Mouse (Mus musculus): ENCODE data around the gene Lamb3. TPM values are rescaled to one million over a fixed set of nuclear protein-coding genes. Genes with fewer than 3 reads are reported as not detected.
"Not testable (repeated sequence)": the region's sequence is repeated elsewhere in the genome, so short reads cannot be mapped to it uniquely, and the experiment has no call there.

Lamb3 gene
- polyA plus RNA-seq, 1 experiment: not detected

- WGBS: 88% methylated on average over 8 of the region's 8 CpGs
- H3K27ac ChIP-seq (ENCODE audit: insufficient read depth, low read depth, low read length): no peak overlapping the region
- peaks cover 13% of the 10 kb centered on the region for H3K4me1 ChIP-seq (ENCODE audit: control insufficient read depth, insufficient read depth, low read length)
- TF ChIP-seq CTCF (IDR thresholded peaks at IDR 0.05; ENCODE audit: insufficient read depth, low read depth, low read length) (no peak), POLR2A (IDR thresholded peaks at IDR 0.05; ENCODE audit: insufficient read depth, low read depth, low read length) (no peak)
- H3K4me3 ChIP-seq (ENCODE audit: insufficient read depth, low read depth, low read length): no peak overlapping the region
Observed at GRCm38 (mm10) chr1:193274407-193275071, 67.0 kb downstream of the Lamb3 start.

DNA sequence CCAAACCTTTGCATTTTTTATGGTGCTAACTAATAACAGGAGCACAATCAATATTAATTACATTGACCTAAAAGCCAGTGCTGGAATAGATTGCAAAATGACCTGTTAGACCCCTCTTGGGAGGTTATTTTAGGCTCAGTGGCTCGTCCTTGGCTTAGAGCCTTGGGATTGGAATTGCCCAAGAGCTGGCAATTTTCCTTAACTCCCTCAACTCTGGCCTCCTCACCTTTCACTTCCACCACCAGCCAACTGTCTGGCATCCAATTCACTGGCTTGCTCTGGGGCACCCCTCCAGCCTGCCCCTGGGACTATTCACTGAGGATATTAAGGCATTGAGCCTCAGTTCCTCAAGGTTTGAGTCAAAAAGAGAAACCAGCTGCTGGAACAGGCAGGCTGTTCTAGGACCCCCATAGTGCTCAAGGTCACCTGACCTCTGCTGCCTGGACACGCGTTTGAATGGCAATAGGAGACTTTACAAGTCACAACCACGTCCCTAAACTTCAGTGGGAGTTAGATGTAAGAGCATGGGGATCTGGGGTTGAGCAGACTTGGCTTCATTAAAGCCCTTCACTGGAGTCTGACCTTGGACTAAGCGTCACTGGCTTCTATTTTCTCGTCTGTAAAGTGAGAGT is 71.0 kb downstream of the Lamb3 start:
- TF ChIP-seq CTCF (IDR thresholded peaks at IDR 0.05; ENCODE audit: insufficient read depth, low read depth, low read length) (no peak), POLR2A (IDR thresholded peaks at IDR 0.05; ENCODE audit: insufficient read depth, low read depth, low read length) (no peak)
- no peak overlapping the region for H3K27ac ChIP-seq (ENCODE audit: insufficient read depth, low read depth, low read length)
- 64% methylated on average over 6 of the region's 6 CpGs for WGBS
- H3K4me1 ChIP-seq (ENCODE audit: control insufficient read depth, insufficient read depth, low read length): no peaks in the 10 kb centered on the region
- no peak overlapping the region for H3K4me3 ChIP-seq (ENCODE audit: insufficient read depth, low read depth, low read length)

DNA sequence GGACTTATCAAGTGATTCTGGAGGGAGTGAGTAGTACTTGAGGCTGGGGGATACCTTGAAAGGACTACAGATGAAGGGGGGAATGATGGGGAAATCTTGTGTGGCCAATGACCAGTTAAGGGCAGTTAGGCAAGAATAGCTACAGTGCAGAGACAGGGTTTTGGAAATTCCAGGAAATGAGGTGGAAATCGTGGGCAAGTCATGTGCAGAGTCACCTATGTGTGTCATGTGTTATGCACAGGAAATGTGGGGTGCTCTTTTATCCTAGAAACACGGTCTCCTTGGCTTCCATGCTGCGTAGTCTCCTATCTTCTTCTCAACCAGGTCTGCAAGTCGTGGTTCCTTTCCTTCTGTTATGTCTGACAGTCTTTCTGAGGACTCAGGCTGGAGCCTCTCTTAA is 72.0 kb downstream of the Lamb3 start:
- 93% methylated on average over 4 of the region's 4 CpGs for WGBS
- H3K4me3 ChIP-seq (ENCODE audit: insufficient read depth, low read depth, low read length): no peak overlapping the region
- H3K4me1 ChIP-seq (ENCODE audit: control insufficient read depth, insufficient read depth, low read length): no peaks in the 10 kb centered on the region
- H3K27ac ChIP-seq (ENCODE audit: insufficient read depth, low read depth, low read length): no peak overlapping the region
- TF ChIP-seq CTCF (IDR thresholded peaks at IDR 0.05; ENCODE audit: insufficient read depth, low read depth, low read length) (no peak), POLR2A (IDR thresholded peaks at IDR 0.05; ENCODE audit: insufficient read depth, low read depth, low read length) (no peak)

DNA sequence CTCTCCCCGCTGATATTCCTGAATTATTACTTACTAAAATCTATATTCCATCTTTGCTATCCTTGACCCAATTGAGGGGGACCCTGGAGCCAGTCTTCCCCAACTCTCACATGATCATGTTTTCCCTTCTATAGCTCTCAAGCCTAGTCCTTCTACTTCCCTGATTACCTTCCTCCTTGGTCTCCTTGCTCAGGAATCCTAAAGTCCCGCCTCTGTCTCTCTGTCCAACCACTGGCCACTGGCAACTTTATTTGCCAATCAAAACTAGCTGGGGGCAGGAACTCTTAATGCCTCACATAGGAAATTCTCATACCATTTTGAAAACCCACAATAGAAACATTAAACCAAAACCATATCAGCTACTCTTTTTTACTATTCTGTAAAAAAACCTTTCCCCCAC is 73.8 kb downstream of the Lamb3 start:
- Histone ChIP-seq H3K27ac (ENCODE audit: insufficient read depth, low read depth, low read length) (no peak overlapping the region), H3K4me1 (ENCODE audit: control insufficient read depth, insufficient read depth, low read length) (no peaks in the 10 kb centered on the region), H3K4me3 (ENCODE audit: insufficient read depth, low read depth, low read length) (no peak overlapping the region)
- TF ChIP-seq POLR2A (IDR thresholded peaks at IDR 0.05; ENCODE audit: insufficient read depth, low read depth, low read length): no peak
- no peak for TF ChIP-seq CTCF (IDR thresholded peaks at IDR 0.05; ENCODE audit: insufficient read depth, low read depth, low read length)
- WGBS: 97% methylated on average over 2 of the region's 2 CpGs

GRCm38 (mm10) chr1:193284228-193284779 is 76.8 kb downstream of the Lamb3 start:
- no peak overlapping the region for H3K27ac ChIP-seq (ENCODE audit: insufficient read depth, low read depth, low read length)
- 79% methylated on average over 7 of the region's 7 CpGs for WGBS
- no peaks in the 10 kb centered on the region for H3K4me1 ChIP-seq (ENCODE audit: control insufficient read depth, insufficient read depth, low read length)
- TF ChIP-seq POLR2A (IDR thresholded peaks at IDR 0.05; ENCODE audit: insufficient read depth, low read depth, low read length): no peak
- no peak for TF ChIP-seq CTCF (IDR thresholded peaks at IDR 0.05; ENCODE audit: insufficient read depth, low read depth, low read length)
- H3K4me3 ChIP-seq (ENCODE audit: insufficient read depth, low read depth, low read length): no peak overlapping the region

- 94% methylated on average over 3 of the region's 3 CpGs for WGBS
- not testable (repeated sequence) for H3K4me1 ChIP-seq (ENCODE audit: control insufficient read depth, insufficient read depth, low read length); H3K4me3 ChIP-seq (ENCODE audit: insufficient read depth, low read depth, low read length); H3K27ac ChIP-seq (ENCODE audit: insufficient read depth, low read depth, low read length)
Observed at GRCm38 (mm10) chr1:193285766-193286325, 78.3 kb downstream of the Lamb3 start.

- H3K4me1 ChIP-seq (ENCODE audit: control insufficient read depth, insufficient read depth, low read length): no peaks in the 10 kb centered on the region
- no peak overlapping the region for H3K4me3 ChIP-seq (ENCODE audit: insufficient read depth, low read depth, low read length)
- WGBS: 94% methylated on average over 2 of the region's 2 CpGs
- H3K27ac ChIP-seq (ENCODE audit: insufficient read depth, low read depth, low read length): no peak overlapping the region
- TF ChIP-seq POLR2A (IDR thresholded peaks at IDR 0.05; ENCODE audit: insufficient read depth, low read depth, low read length): no peak
- TF ChIP-seq CTCF (IDR thresholded peaks at IDR 0.05; ENCODE audit: insufficient read depth, low read depth, low read length): no peak
Observed at GRCm38 (mm10) chr1:193287578-193287977, 80.1 kb downstream of the Lamb3 start.

- Histone ChIP-seq H3K4me3 (ENCODE audit: insufficient read depth, low read depth, low read length) (no peak overlapping the region), H3K4me1 (ENCODE audit: control insufficient read depth, insufficient read depth, low read length) (no peaks in the 10 kb centered on the region), H3K27ac (ENCODE audit: insufficient read depth, low read depth, low read length) (no peak overlapping the region)
- WGBS: 97% methylated on average over 3 of the region's 3 CpGs
- TF ChIP-seq POLR2A (IDR thresholded peaks at IDR 0.05; ENCODE audit: insufficient read depth, low read depth, low read length): no peak
- TF ChIP-seq CTCF (IDR thresholded peaks at IDR 0.05; ENCODE audit: insufficient read depth, low read depth, low read length): no peak
Observed at GRCm38 (mm10) chr1:193289076-193289475, 81.6 kb downstream of the Lamb3 start.

GRCm38 (mm10) chr1:193289914-193290313 is 82.4 kb downstream of the Lamb3 start:
- TF ChIP-seq POLR2A (IDR thresholded peaks at IDR 0.05; ENCODE audit: insufficient read depth, low read depth, low read length) (no peak), CTCF (IDR thresholded peaks at IDR 0.05; ENCODE audit: insufficient read depth, low read depth, low read length) (no peak)
- 92% methylated on average over 5 of the region's 5 CpGs for WGBS
- Histone ChIP-seq H3K4me3 (ENCODE audit: insufficient read depth, low read depth, low read length) (no peak overlapping the region), H3K27ac (ENCODE audit: insufficient read depth, low read depth, low read length) (no peak overlapping the region), H3K4me1 (ENCODE audit: control insufficient read depth, insufficient read depth, low read length) (no peaks in the 10 kb centered on the region)

Measured in olfactory bulb, adult 2 months (tissue).